Mouse (Mus musculus) neutrophil, adult 5-6 weeks (primary cell): ENCODE data around the gene Lmo2. TPM values are rescaled to one million over a fixed set of nuclear protein-coding genes. Genes with fewer than 3 reads are reported as not detected.
"Not testable (repeated sequence)": the region's sequence is repeated elsewhere in the genome, so short reads cannot be mapped to it uniquely, and the experiment has no call there.

Source experiments
- ATAC-seq: fragments of 151-379, 151-347 bp; 2 replicates; pipeline ENCODE4 v1.8.0; 2017; ENCODE audit warnings: mild to moderate bottlenecking, moderate TSS enrichment; ENCODE audit not compliant: insufficient number of reproducible peaks, poor library complexity, low FRiP score, severe bottlenecking; ENCODE audit errors: extremely low read depth
- total RNA-seq: library from RNA; stranded (forward); fragments of 200-1000 nt; gene quantifications from 2 replicates; pipeline ENCODE4 v1.2.3, GENCODE M21; 2017

Gene Lmo2
- total RNA-seq, 1 experiment from 2014 or later: 151 TPM

GRCm38 (mm10) chr2:103970041-103970790 lies 12.4 kb downstream of the Lmo2 start:
- peak; percentile 31; the same call in 1 of the 2 replicates for ATAC-seq

DNA sequence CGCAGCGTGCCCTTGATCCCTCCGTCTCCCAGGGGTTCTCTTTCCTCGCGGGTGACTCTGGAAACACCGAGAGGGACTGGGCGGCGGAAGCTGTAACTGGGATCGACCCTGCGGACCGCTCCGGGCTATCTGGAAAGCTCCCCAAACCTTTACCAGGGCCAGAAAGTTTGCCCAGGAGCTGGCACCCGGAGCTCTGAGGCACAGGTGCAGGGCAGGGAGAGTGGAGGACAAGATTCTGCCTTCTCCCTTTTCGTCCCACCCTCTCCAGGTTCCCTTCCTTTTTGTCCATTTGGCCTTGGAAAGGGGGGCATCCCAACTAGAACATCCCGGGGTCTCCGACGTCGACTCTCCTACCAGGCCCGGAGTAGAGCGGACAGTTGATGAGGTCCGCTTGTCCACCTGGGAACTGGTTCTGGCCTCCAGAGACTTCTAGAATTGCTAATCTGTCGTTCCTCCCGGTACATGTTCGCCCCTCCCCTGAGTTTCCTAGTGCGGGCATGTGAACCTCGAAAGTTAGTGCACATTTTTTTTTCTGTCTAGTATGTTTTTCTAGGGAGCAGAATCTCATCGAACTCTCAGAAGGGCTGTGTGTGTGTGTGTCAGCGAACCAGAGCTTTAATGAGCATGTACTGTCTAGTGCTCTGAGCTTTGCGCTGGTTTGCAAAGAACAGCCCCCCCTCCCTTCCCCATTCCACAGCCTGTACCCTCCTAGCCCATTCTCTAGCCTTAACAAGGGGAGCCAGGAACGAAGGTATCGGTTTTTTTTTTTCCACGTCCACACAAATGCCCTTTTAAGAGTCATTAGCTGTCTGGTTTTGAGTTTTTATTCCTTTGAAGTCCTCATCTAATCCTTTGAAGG lies 13.2 kb downstream of the Lmo2 start:
- ATAC-seq: no peak

- no peak for ATAC-seq
Measured at GRCm38 (mm10) chr2:103971838-103972237, 14.1 kb downstream of the Lmo2 start.

DNA sequence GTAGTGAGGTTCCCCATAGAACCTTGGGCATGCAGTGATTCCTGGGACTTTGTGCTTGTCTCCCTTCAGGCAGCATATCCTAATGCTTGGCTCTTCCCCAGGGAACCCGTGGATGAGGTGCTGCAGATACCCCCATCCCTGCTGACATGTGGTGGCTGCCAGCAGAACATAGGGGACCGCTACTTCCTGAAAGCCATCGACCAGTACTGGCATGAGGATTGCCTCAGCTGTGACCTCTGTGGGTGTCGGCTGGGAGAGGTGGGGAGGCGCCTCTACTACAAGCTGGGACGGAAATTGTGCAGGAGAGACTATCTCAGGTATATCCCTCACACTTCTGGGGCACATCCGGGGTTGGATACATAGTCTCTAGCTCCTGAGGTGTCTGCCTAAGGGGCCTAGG lies 18.1 kb downstream of the Lmo2 start:
- peak; percentile 27 for ATAC-seq

DNA sequence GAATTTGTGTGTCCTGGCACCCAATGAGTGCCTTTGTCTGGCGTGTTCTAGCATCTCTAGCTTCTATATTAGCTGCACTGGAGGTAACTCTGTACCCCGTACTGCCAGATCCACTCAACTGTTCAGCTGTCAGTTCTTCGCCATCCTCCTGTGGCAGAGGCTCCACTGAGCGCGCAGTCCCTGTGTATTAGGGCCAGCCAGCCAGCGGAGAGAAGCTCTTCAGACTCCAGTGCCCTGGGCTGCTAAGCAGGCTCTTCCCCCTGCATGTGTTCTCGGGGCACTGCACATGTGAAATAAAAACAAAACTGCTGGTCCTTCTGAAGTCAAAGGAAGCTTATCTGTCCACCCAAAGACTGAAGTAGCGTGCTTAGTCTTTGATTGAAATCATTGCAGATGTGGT lies 19.4 kb downstream of the Lmo2 start:
- no peak for ATAC-seq

GRCm38 (mm10) chr2:103977716-103978115 lies 19.9 kb downstream of the Lmo2 start:
- ATAC-seq: no peak

GRCm38 (mm10) chr2:103982250-103982649 lies 24.5 kb downstream of the Lmo2 start:
- ATAC-seq: peak; percentile 70; the same call in 1 of the 2 replicates

- ATAC-seq: no peak
Measured at GRCm38 (mm10) chr2:103983146-103983545, 25.4 kb downstream of the Lmo2 start.

DNA sequence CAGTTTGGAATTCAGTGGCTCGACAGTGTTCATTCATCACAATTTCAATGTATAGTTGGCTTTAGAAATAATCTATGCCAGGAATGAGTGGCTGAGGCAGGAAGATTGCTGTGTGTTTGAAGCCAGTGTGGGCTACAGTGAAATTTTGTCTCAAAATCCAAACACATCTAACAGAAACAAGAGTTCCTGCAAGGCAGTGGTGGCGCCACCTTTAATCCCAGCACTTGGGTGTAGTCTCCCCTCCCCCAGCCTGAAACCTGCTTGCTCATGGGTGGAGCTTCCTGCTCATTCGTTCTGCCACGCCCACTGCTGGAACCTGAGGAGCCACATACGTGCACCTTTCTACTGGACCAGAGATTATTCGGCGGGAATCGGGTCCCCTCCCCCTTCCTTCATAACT lies 29.8 kb downstream of the Lmo2 start:
- ATAC-seq: not testable (repeated sequence)

DNA sequence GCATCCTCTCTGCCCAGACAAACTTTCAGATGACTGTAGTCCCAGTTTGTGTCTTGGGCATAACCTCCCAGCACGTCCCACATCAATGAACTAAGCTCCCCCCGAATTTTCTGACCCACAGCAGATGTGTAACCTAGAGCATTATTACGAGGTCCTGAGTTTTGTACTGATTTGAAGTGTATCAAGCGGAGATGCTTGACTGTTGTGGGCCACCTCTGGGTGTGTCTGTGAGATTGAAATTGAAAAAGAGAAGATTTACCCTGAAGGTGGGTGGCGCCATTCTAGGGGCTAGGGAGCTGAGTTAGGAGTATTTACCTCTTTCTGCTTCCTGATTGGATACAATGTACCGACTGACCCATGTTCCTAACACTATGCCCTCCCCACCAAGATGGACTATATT lies 31.9 kb downstream of the Lmo2 start:
- ATAC-seq: no peak

DNA sequence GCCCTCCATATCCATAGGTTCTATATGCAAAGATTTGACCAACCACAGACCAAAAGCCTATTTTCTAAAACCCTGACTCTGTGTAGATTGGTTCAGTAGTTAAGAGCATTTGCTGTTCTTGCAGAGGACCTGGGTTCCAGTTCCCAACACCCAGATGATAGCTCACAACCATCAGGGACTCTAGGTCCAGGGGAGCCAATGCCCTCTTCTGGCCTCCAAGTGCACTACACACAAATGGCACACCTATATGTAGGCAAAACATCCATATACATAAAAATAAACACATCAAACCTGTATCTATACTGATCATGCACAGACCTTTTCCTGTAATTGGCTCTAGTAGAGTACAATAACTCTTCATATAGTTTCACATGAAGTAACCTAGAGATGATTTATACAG lies 33.5 kb downstream of the Lmo2 start:
- ATAC-seq: no peak

DNA sequence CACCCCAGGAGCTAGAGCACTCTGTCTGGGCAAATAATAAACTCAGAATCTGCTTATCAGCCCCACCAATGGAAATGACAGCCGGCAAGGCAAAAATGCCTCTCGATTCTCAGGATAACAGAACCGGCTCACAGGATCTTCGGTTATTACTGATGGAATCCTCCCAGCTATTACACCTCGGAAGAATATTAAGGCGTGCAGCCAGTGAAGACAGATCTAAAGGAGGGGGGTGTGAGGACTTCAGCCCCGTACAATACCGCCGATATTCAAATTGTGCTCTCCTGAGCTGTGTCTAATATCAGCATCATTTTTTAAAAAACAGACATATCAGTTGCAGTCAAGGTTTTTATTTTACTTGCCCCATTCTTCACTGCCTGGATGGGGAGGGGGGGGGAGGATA lies 34.4 kb downstream of the Lmo2 start:
- no peak for ATAC-seq

DNA sequence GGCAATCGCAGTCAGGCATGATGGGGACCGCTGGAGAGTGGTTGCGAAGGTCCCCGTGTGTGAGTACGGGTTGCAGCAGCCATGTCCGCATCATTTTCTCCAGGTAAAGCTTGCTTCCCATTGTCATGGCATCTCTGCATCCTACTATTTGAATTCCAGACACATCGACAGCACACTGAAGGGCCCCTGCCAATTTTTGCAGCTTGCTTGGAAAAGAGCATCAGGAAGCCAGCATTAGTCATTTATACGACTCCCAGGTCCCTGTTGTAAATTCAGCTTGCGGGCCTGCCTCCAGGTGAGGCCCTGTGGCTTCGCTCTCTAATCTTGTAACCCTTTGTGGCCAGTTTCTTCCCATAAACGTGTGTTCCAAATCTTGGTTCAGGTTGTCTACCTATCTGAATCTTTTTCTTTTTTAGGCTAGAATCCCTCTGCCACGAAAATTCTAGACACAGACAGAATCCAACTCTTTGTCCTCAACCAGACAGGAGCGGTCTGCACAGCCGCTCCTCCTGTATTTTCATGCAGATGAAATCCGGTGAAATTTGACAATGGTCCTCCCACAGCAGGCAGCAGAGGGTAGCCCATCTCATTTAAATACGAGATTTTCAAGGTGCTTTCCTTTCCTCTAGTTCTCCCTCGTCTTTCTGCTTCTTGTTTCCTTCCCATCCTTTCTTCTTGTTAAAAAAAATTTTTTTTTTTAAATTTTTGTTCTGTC lies 35.0 kb downstream of the Lmo2 start:
- no peak for ATAC-seq

DNA sequence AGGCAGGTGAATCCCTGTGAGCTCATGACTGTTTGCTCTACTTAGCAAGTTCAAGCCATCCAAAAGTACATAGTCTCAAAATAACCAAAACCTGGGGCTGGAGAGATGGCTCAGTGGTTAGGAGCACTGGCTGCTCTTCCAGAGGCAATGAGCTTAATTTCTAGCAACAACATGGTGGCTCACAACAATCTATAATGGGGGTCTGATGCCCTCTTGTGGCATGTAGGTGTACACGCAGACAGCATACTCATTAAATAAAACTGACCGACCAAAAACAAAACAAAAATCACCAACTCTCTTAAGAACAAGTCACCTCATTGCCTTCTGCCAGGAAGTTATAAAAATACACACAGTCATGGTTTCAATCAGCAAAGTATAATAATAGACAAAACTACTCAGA lies 43.3 kb downstream of the Lmo2 start:
- peak; percentile 71; the same call in 1 of the 2 replicates for ATAC-seq

GRCm38 (mm10) chr2:104001861-104002260 lies 44.1 kb downstream of the Lmo2 start:
- ATAC-seq: no peak

DNA sequence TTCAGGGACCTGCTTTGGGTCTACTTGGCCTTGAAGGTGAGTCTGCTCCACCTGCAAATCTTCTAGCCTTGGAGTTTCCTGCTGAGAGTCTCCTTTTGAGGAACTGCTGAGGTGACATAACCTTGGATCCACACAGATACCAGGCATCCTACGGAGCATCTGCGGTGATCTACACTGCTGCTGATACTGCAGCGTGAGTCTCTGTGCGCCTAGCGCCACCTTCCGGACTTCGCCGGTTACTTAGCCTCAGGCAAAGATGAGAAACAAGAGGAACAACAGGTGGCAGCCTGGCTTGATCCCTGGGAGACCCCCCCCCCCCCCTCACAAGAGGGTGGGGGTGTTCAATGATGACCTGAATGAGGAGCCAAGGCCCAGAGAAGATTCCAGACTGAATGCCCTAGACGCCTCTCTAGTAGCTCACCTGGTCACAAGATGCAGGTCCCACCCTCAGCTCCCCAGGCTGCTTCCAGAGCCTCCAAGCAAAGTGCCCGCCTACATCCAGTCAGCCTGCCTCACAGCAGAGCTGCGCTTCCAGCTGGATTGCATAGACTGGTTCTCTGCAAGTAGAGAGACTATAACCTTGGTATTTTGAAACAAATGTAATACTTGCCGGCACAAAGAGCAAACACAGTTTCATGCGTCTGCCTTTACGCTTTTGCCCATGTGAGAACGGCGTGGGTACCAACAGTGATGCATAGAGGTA lies 45.1 kb downstream of the Lmo2 start:
- ATAC-seq: peak; percentile 67; the same call in 1 of the 2 replicates

DNA sequence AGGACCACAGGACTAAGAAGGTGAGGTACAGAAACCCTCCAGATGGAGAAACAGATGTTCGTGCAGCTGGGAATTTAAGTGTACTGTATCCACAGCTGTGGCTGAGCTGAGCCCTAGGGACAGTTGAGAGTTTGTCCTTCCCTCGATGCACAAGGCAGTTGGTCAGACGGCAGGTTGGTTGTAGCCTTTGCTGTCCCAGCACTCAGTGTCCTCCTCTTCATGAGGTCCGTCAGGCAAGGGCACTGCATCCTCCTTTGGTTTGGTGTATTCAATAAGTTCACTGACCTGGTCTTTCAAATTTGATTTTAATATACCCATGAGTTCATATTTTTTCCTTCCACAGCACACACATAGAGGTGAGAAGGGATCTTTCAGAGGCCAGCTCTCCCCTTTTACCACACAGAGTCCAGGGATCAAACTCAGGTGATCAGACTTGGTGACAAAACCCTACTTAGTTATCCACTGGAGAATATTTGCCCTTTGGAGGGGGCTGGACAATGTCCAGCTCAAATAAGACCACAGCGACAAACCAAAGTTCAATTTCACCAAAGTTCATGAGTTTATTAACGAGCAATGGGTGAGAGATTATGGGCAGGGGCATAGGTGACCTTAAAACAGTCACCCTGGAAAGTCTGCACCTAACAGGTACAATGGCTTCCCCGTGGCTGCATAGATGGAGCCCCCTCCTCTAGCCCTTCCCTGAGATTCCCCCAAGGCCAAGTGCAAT lies 50.2 kb downstream of the Lmo2 start:
- ATAC-seq: no peak

DNA sequence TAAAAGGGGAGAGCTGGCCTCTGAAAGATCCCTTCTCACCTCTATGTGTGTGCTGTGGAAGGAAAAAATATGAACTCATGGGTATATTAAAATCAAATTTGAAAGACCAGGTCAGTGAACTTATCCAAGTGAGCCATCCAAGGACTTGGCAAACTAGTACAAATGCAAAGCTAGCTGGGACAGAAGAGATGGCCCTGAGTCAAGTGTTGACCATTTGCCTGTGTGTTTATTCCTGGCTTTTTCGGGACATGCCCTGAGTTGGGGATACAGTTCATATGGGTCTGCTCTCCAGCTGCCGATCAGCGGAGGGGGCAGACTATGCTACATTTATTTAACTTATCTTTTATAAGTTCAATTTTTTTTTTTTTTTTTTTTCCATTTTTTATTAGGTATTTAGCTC lies 51.1 kb downstream of the Lmo2 start:
- not testable (repeated sequence) for ATAC-seq
